Mouse (Mus musculus) naive thymus-derived CD4-positive, alpha-beta T cell, adult 2 months (primary cell): Measurements from ENCODE around the gene Tmem33.

ENCODE experiments used
- DNase-seq: peaks from one replicate; pipeline ENCODE4 v3.0.0-alpha.2; 2011; ENCODE audit warnings: low read depth

Gene Tmem33

DNA sequence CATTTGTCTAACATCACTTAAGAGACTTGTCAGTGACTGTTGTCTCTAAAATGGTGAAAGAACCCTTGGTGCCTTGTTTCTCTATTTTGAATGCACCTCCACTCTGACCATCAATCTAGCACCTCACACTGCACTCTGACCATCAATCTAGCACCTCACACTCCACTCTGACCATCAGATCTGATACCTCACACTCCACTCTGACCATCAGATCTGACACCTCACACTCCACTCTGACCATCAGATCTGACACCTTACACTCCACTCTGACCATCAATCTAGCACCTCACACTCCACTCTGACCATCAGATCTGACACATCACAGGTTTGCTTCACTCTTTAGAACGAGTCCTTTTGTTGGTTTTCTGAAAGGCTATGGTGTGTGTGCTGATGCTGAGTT is 63.7 kb downstream of the Tmem33 start:
- DNase-seq: no peak

DNA sequence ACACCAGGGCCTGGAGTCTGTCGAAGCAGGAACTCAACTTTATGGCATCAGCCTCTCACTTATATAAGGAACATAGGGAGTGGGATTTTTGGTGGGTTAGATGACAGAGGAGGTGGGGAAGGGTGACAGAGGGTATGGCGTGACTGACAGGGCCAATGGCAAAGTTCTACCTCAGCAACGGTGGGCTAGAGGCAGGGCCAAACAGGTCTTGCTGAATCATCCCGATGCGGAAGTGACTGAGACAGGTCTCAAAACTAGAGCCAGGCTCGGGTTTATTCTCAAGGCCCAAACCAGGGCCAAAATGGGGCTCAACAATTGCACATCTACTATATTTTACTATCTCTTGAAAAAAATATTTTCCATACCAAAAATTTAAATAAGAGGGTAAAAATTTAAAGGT is 80.4 kb downstream of the Tmem33 start:
- DNase-seq: no peak
